Mouse (Mus musculus) olfactory bulb, adult 2 months (tissue): ENCODE data around the gene Gabrg3.

Experiments
- CTCF ChIP-seq: fragments of 200-500 bp; IDR thresholded peaks from 2 replicates; pipeline ENCODE4 v1.5.1; 2012; ENCODE audit warnings: low read depth, mild to moderate bottlenecking, low read length, moderate library complexity; ENCODE audit not compliant: insufficient read depth
- POLR2A ChIP-seq: fragments of 200-500 bp; IDR thresholded peaks from 2 replicates; pipeline ENCODE4 v1.6.1; 2012; ENCODE audit warnings: mild to moderate bottlenecking, low read depth, low read length, moderate library complexity; ENCODE audit not compliant: insufficient read depth

GRCm38 (mm10) chr7:57258893-57259574 is 128.0 kb downstream of the Gabrg3 start:
- TF ChIP-seq CTCF (no peak), POLR2A (no peak)
